Mouse (Mus musculus) CH12.LX (cell line): ENCODE measurements around the gene Cnfn.

ENCODE experiments used
- CHD1 ChIP-seq: IDR thresholded peaks from 2 replicates; pipeline ENCODE4 v1.6.1; 2012; ENCODE audit warnings: low read depth, low read length, improper control_type of control experiment, inconsistent platforms
- CTCF ChIP-seq, 2 experiments: IDR thresholded peaks in 1 of 2; conservative IDR thresholded peaks in 1 of 2; 2 replicates each; pipeline ENCODE4 v1.5.1; 2011 to 2012; ENCODE audit warnings: low read depth in 2 of 2, low read length in 2 of 2, improper control_type of control experiment in 1 of 2, inconsistent platforms in 1 of 2, mild to moderate bottlenecking in 1 of 2, moderate library complexity in 1 of 2
- E2F4 ChIP-seq: IDR thresholded peaks from 2 replicates; pipeline ENCODE4 v1.6.1; 2011; ENCODE audit warnings: low read depth, low read length, improper control_type of control experiment; ENCODE audit not compliant: insufficient replicate concordance
- EP300 ChIP-seq: IDR thresholded peaks from 2 replicates; pipeline ENCODE4 v1.6.1; 2011; ENCODE audit warnings: low read length, improper control_type of control experiment
- GABPA ChIP-seq: IDR thresholded peaks from 2 replicates; pipeline ENCODE4 v1.6.1; 2012; ENCODE audit warnings: low read depth, low read length, improper control_type of control experiment, inconsistent platforms; ENCODE audit not compliant: insufficient replicate concordance
- JUND ChIP-seq: conservative IDR thresholded peaks from 2 replicates; pipeline ENCODE4 v1.6.1; 2011; ENCODE audit warnings: low read depth, low read length, improper control_type of control experiment
- MAFK ChIP-seq: IDR thresholded peaks from 2 replicates; pipeline ENCODE4 v1.6.1; 2011; ENCODE audit warnings: low read length, improper control_type of control experiment; ENCODE audit not compliant: insufficient replicate concordance
- MAX ChIP-seq: IDR thresholded peaks from 2 replicates; pipeline ENCODE4 v1.6.1; 2011; ENCODE audit warnings: low read length, improper control_type of control experiment
- MEF2A ChIP-seq: IDR thresholded peaks from 2 replicates; pipeline ENCODE4 v1.6.1; 2014; ENCODE audit warnings: low read depth, mild to moderate bottlenecking, inconsistent platforms, low read length, improper control_type of control experiment, borderline replicate concordance
- PAX5 ChIP-seq: IDR thresholded peaks from 2 replicates; pipeline ENCODE4 v1.6.1; 2012; ENCODE audit warnings: low read length, inconsistent platforms, mixed read lengths
- POLR2A ChIP-seq: IDR thresholded peaks from 2 replicates; pipeline ENCODE4 v1.6.1; 2011; ENCODE audit warnings: low read depth, mild to moderate bottlenecking, improper control_type of control experiment, low read length
- RCOR1 ChIP-seq: conservative IDR thresholded peaks from 2 replicates; pipeline ENCODE4 v1.6.1; 2012; ENCODE audit warnings: low read depth, mild to moderate bottlenecking, inconsistent platforms, low read length, improper control_type of control experiment
- ZC3H11A ChIP-seq: IDR thresholded peaks from 2 replicates; pipeline ENCODE4 v1.6.1; 2012; ENCODE audit warnings: low read depth, mild to moderate bottlenecking, inconsistent platforms, low read length, improper control_type of control experiment

- no peak for TF ChIP-seq E2F4
- peak; percentile 50; the same call in 1 of the 2 replicates for TF ChIP-seq POLR2A
- no peak for TF ChIP-seq ZC3H11A
- no peak for TF ChIP-seq EP300
- TF ChIP-seq MAX: peak; percentile 36; the same call in 1 of the 2 replicates
- TF ChIP-seq JUND: no peak
- TF ChIP-seq CHD1: no peak
- TF ChIP-seq RCOR1: no peak
- TF ChIP-seq CTCF (conservative IDR thresholded peaks at IDR 0.05 in 1 of 2, IDR thresholded peaks at IDR 0.05 in 1 of 2; ENCODE audit: low read depth in 2 of 2, low read length in 2 of 2): no peak
- no peak for TF ChIP-seq PAX5
- TF ChIP-seq MEF2A: no peak
- TF ChIP-seq MAFK: no peak
- TF ChIP-seq GABPA: no peak
These were observed 26.3 kb upstream of the Cnfn start for GRCm38 (mm10) chr7:25395558-25396521.
